Mouse (Mus musculus) spleen, postnatal 14 days (tissue): ENCODE data around the gene Pdzd2.

Source experiments
- DNase-seq, 2 experiments: peaks; one replicate each; pipeline ENCODE4 v3.0.0; 2021 to 2022; ENCODE audit warnings: low spot score in 2 of 2

Pdzd2 gene

DNA sequence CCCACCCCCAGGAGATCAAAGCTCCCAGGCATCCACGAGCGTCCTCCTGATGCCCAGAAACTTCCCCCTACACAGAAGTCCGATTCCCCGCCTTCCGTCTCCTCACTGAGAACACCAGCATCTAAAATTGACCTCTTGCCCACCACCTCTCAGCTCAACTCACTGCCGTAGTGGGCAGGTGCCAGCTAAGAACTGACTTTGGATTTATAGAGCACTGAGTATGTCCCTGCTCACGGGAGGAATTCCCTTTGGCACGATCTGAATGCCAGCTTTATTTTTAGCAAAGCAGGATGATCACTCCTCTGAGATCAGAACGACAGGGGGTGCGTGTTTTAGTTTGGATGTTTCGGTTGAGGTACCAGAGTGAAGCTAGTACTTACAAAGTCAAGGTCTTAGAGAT, 7.1 kb downstream of the Pdzd2 start:
- DNase-seq: no peak

DNA sequence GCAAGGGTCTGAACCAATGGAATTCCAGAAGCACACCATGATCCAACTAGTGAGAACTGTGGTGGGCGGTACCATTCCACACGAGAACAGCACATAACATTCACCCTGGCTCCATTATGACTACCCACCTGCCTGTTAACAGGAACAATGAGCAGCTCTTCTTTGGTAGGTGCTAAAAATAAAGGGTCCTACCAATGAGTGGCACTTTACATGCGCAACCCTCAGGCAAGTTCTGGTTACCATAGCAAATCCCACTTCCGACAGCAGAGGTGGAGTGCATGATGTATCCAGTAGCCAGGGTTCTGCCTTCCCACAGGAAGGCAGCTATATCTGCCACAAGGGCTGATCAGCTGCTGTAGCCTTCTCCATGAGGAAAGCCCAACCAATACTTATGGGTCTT, 11.3 kb downstream of the Pdzd2 start:
- no peak for DNase-seq

DNA sequence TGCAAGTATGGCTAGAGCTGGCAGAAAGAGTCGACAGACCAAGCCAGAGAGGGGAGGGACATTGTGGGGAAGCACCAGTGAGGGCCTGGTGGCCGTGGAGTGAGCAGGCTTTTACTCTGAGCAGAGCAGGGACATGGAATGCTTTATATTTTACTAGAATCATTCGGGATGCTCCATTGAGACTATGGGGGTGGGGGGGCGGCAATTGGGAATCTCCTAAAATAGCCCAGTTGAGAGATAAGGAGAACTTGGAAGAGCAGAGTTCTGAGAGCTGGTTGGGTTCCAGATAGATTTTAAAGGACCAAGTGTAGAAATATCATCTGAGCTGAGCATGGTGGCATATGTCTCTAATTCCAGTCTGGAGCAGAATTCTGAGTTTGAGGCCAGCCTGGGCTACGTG, 14.5 kb downstream of the Pdzd2 start:
- no peak for DNase-seq

DNA sequence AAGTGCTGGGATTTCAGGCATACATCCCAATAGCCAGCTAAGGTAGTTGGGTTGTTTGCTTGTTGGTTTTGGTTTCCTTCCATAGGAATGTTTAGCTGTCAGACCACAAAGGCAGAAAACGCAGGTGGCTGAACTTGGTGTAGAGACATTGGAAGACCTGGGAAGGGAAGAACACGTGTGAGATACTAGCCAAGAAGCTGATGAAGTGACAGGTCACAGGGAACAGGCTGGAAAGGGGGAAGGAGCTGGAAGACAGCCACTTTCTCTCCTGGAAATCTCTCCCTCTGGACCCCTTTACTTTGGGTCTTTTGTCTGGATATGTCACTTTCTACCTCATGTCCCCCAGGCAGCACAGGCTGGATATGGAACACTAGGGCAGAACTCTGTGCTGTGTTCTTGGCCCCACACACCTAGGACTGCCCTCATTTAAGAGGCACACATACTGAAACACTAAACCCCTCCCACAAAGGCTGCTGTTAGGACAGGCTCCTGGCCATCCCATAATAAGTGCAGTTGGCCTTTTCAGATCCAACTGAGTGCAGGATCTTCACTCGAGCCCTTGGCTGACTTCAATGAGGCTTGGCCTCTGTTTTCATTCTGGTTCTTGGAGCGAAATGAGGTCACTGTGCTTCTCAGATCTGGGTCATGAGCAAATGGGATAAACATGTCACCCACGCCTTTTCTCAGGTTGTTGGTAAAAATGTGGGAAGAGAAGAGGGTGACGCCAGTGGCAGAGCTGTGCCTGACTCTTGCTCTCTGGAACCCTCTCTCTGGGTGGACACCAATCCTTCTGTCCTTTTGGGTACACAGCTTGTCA, 17.8 kb downstream of the Pdzd2 start:
- no peak for DNase-seq

GRCm38 (mm10) chr15:12718819-12719218, 20.9 kb downstream of the Pdzd2 start:
- DNase-seq: no peak

DNA sequence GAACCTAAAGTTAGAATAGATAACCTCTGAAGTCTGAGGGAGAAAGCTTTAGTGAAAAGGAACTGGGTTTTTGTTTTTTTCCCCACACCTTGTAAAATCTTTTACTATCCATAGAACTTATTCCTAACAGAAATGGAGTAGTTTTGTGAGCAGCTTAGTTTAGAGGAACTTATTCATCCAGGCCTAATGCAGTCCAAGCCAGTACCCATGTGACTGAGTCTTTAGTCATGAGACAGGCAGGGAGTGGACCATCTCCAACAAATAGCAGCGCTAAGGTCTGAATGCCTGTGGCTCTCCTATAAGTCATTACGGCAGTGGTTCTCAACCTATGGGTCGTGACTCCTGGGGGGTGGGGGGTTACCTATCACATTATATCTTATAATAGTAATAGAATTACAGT, 22.3 kb downstream of the Pdzd2 start:
- DNase-seq: no peak

GRCm38 (mm10) chr15:12716881-12717280, 22.8 kb downstream of the Pdzd2 start:
- no peak for DNase-seq

DNA sequence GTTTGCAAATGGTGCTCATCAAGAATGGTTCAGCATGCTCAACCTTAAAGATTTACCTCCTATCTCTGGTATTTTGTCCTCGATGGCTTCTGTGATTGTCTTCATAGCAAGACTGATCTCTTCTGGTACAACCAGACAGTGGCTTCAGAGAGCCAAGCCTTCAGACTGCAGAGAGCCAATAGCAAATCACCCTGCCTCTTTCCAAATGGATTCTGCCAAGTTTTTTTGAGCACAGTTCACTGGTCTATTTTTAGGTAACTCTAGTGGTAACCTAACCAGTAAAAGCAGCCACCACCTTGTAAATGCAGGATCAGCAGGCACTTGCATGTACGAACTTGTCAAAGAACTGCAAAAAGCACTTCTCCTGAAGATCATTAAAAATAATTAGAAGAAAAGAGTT, 25.4 kb downstream of the Pdzd2 start:
- DNase-seq: no peak

- no peak for DNase-seq
These were observed 26.5 kb downstream of the Pdzd2 start for GRCm38 (mm10) chr15:12713216-12713615.

- no peak for DNase-seq
These were observed 29.7 kb downstream of the Pdzd2 start for GRCm38 (mm10) chr15:12710036-12710435.

DNA sequence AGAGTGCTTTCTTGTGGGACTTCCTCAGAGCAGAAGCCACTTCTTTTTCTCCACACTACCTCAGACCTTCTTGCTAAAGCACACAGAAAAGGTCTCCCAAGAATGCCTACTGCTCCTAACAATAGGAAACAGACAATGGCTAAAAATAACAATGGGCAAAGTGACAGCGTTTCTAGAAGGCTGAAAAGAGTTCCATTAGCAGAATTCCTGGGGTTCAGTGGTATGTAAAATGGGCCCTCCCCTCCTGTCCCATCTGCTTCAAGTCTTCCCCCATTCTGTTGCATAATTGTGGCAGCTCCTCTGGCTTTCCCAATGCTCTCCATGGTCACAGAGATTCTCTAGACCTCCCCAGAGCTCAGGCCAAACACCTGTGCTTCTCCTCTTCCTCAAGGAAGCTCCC, 31.4 kb downstream of the Pdzd2 start:
- no peak for DNase-seq

DNA sequence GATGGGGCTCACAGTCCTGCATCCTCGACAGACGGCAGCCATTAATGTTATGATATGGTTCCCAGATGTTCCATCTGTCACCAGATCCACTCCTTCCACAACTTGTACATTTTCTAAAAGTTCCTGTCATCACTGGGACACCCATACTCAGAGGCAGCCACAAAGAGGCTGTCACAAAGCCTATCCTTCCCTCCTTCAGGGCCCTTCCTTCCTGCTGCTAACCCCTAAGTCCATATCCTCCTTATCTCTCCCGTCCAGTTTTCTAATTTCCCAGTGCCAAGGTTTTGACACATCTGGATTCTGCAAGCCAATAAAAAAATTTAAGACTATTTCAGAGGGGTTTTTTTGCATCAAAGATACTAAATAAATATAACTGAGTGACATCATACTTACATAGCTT, 32.8 kb downstream of the Pdzd2 start:
- no peak for DNase-seq

DNA sequence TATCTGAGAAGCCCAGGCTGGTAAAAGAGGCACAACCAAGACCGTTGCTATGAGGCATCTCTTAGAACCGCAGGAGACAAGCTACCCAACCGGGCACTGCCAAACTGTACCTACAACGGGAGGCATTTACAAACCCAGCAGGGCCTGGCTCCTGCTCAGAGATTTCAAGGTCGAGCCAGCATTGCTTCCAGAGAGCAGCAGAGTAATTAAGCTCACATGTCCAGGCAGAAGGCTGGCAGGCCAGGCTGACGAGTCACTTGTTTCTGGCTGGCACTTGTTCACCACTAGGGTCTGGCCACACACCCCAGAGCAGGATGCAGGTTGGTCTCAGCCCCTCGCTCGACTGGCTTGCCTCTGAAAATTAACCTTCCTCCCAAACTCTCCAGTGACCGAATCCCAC, 39.4 kb downstream of the Pdzd2 start:
- no peak for DNase-seq

DNA sequence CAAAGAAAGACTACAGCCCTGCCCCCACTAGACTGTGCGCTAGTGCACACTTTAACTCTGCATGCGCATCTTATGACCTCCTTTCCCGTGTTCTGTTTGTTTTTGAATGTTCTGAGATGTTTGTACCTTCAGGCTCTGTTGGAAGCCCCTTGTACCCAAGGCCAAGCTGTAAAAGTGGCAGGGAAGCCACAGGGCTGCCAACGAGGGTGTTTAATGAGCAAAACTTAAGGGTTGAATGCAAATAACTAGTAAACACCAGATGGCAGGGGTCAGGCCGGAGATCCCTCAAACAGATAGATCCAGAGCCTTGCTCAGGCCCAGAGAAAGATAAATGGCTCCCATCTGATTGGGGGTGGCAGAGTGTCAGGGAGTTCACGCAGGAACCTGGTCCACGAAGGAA, 42.0 kb downstream of the Pdzd2 start:
- no peak for DNase-seq

GRCm38 (mm10) chr15:12696889-12697288, 42.8 kb downstream of the Pdzd2 start:
- no peak for DNase-seq

DNA sequence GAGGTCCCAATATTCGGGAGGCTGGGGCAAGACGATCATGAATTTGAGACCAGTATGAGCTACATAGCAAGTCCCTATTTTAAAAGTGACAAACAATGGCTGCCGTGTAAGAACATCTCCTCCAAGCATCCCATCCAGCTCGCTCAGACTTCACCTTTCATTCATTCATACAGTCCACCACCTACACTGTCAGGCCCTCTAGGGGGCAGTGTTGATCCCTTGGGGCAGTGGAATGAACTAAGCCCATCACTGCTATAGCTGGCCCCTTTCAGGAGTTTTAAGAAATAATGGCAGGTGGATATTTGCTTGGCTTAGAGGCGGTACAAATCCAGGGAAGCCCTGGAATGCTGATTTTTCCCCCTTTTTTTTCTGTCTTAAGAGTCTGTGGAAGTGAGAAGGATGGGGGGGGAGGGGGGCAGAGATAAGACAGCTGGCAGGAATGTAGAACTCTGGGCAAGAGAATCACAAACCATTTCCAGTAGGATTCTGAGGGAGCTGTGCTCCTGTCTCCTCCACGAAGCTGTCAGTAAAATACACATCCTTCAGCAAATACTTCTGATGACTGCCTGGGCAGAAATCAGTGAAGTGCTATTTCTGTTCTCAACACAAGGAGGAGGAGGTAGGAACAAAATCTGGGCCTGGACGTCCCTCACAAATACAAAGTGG, 49.9 kb downstream of the Pdzd2 start:
- no peak for DNase-seq

GRCm38 (mm10) chr15:12682549-12682948, 57.2 kb downstream of the Pdzd2 start:
- no peak for DNase-seq

DNA sequence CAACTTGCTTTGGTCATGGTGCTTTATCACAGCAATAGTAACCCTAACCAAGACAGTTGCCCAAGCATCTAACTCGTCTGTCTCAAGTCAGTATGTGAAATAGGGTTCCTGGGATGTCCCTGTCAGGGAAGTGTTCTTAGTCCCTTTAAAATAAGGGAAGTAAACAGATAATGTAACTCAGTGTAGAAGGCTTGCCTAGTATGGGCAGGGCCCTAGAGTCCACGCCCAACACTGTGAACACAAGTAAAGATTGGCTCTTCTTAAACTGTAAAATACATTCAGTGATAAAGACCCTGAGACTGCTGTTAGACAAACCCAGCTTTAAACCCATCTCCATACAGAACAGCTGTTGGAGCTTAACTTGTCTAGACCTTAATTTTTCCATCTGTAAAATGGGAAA, 57.8 kb downstream of the Pdzd2 start:
- no peak for DNase-seq

- no peak for DNase-seq
These were observed 59.0 kb downstream of the Pdzd2 start for GRCm38 (mm10) chr15:12680750-12681149.

GRCm38 (mm10) chr15:12679996-12680395, 59.7 kb downstream of the Pdzd2 start:
- no peak for DNase-seq

- no peak for DNase-seq
These were observed 61.1 kb downstream of the Pdzd2 start for GRCm38 (mm10) chr15:12678540-12679112.

DNA sequence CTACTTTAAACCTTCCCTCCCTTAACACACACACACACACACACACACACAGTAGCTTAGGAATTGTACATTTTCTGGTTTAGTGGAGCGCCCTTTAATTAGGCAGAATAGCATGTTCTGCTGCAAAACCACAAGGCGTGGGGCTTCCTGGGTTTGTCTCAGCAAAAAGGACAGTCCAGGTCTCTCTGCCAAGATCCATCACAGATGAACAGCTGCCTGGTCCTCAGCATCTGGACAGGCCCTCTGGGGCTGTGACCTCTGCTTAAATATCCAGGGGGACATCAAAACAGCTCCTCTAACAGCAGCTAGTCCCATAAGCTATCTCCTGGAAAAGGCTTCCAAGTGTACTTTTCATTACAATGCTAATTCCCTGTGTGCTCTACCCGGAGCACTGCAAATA, 64.4 kb downstream of the Pdzd2 start:
- no peak for DNase-seq

- DNase-seq: no peak
These were observed 65.7 kb downstream of the Pdzd2 start for GRCm38 (mm10) chr15:12674026-12674425.
